Mouse (Mus musculus): Measurements from ENCODE around the gene Dalrd3. TPM values are rescaled to one million over a fixed set of nuclear protein-coding genes. Genes with fewer than 3 reads are reported as not detected.

Dalrd3 gene
- polyA plus RNA-seq, 1 experiment from 2014 or later = 257 TPM

- Histone ChIP-seq H3K4me1 (ENCODE audit: control insufficient read depth, insufficient read depth, low read length) (peaks cover 46% of the 10 kb centered on the region), H3K27ac (ENCODE audit: low read depth, low read length) (peak within 1 kb of the TSS; percentile 96), H3K4me2 (ENCODE audit: low read depth, low read length) (peak within 1 kb of the TSS; percentile 87), H3K9ac (replicated peaks; ENCODE audit: low read depth, low read length) (peak within 1 kb of the TSS; percentile 97), H3K36me3 (ENCODE audit: control insufficient read depth, insufficient read depth, low read length) (peaks cover 23% of the 10 kb centered on the region), H3K27me3 (ENCODE audit: control insufficient read depth, insufficient read depth, low read length) (no peaks in the 10 kb centered on the region), H3K4me3 (ENCODE audit: low read depth, low read length) (peak within 1 kb of the TSS; percentile 57), H3K9me3 (ENCODE audit: control insufficient read depth, low read length) (no peaks in the 10 kb centered on the region)
- WGBS = 3% methylated on average over 51 of the region's 51 CpGs
- ATAC-seq (ENCODE audit: low read depth) = peak; percentile 97
Measured at GRCm38 (mm10) chr9:108578545-108579343, 9.1 kb downstream of the Dalrd3 start, which contains the start of gene Wdr6. Gene Wdr6 (minus strand): TSS chr9:108578739.

DNA sequence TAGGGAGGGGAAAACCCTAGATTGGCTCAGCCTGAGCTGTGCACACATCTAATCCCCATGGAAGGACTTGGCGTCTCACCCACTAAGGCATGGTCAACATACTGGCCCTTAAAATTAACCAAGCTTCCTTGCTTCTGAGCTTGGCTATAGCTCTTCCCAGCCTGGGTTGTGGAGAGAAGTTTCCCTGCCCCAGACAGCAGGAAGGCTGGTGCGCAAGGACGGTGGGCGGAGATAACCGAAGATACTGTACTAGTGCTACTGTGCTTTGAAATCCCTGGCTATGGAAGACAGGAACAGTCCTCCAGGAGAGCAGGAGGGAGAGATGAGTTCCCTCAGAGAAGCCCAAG is 9.6 kb downstream of the Dalrd3 start:
- Histone ChIP-seq H3K9ac (replicated peaks; ENCODE audit: low read depth, low read length) (no peak overlapping the region; the same call in 1 of the 2 replicates), H3K9me3 (ENCODE audit: control insufficient read depth, low read length) (no peaks in the 10 kb centered on the region), H3K4me2 (ENCODE audit: low read depth, low read length) (peak overlapping the region; percentile 87), H3K4me3 (ENCODE audit: low read depth, low read length) (peak overlapping the region; percentile 57; the same call in 1 of the 2 replicates), H3K27ac (ENCODE audit: low read depth, low read length) (peak overlapping the region; percentile 96), H3K4me1 (ENCODE audit: control insufficient read depth, insufficient read depth, low read length) (peaks cover 41% of the 10 kb centered on the region), H3K36me3 (ENCODE audit: control insufficient read depth, insufficient read depth, low read length) (peaks cover 21% of the 10 kb centered on the region), H3K27me3 (ENCODE audit: control insufficient read depth, insufficient read depth, low read length) (no peaks in the 10 kb centered on the region)
- 73% methylated on average over 5 of the region's 5 CpGs for WGBS
- ATAC-seq (ENCODE audit: low read depth) = no peak

- peak; percentile 98 for ATAC-seq (ENCODE audit: low read depth)
- under 1% methylated on average over 14 of the region's 14 CpGs for WGBS
- Histone ChIP-seq H3K9me3 (ENCODE audit: control insufficient read depth, low read length) (no peaks in the 10 kb centered on the region), H3K4me2 (ENCODE audit: low read depth, low read length) (peak overlapping the region; percentile 48), H3K27ac (ENCODE audit: low read depth, low read length) (peak overlapping the region; percentile 98), H3K4me1 (ENCODE audit: control insufficient read depth, insufficient read depth, low read length) (peaks cover 29% of the 10 kb centered on the region), H3K9ac (replicated peaks; ENCODE audit: low read depth, low read length) (peak overlapping the region; percentile 42), H3K36me3 (ENCODE audit: control insufficient read depth, insufficient read depth, low read length) (no peaks in the 10 kb centered on the region; the same call in 1 of the 2 replicates), H3K4me3 (ENCODE audit: low read depth, low read length) (peak overlapping the region; percentile 13; the same call in 1 of the 2 replicates), H3K27me3 (ENCODE audit: control insufficient read depth, insufficient read depth, low read length) (no peaks in the 10 kb centered on the region)
Measured at GRCm38 (mm10) chr9:108587571-108588180, 18.0 kb downstream of the Dalrd3 start.

GRCm38 (mm10) chr9:108589229-108589628 is 19.5 kb downstream of the Dalrd3 start:
- no peak overlapping the region for H3K4me2 ChIP-seq (ENCODE audit: low read depth, low read length)
- H3K4me1 ChIP-seq (ENCODE audit: control insufficient read depth, insufficient read depth, low read length) = peaks cover 29% of the 10 kb centered on the region
- WGBS = 79% methylated on average over 5 of the region's 5 CpGs
- H3K4me3 ChIP-seq (ENCODE audit: low read depth, low read length) = no peak overlapping the region
- H3K9me3 ChIP-seq (ENCODE audit: control insufficient read depth, low read length) = no peaks in the 10 kb centered on the region
- H3K27me3 ChIP-seq (ENCODE audit: control insufficient read depth, insufficient read depth, low read length) = no peaks in the 10 kb centered on the region
- peak overlapping the region; percentile 98 for H3K27ac ChIP-seq (ENCODE audit: low read depth, low read length)
- no peak overlapping the region for H3K9ac ChIP-seq (replicated peaks; ENCODE audit: low read depth, low read length)
- H3K36me3 ChIP-seq (ENCODE audit: control insufficient read depth, insufficient read depth, low read length) = no peaks in the 10 kb centered on the region
- no peak for ATAC-seq (ENCODE audit: low read depth)

GRCm38 (mm10) chr9:108591462-108591861 is 21.8 kb downstream of the Dalrd3 start:
- no peak overlapping the region for H3K4me3 ChIP-seq (ENCODE audit: low read depth, low read length)
- WGBS = 82% methylated on average over 4 of the region's 4 CpGs
- no peak for ATAC-seq (ENCODE audit: low read depth)
- H3K4me1 ChIP-seq (ENCODE audit: control insufficient read depth, insufficient read depth, low read length) = peaks cover 31% of the 10 kb centered on the region
- no peak overlapping the region for H3K9ac ChIP-seq (replicated peaks; ENCODE audit: low read depth, low read length)
- no peaks in the 10 kb centered on the region for H3K9me3 ChIP-seq (ENCODE audit: control insufficient read depth, low read length)
- no peaks in the 10 kb centered on the region for H3K27me3 ChIP-seq (ENCODE audit: control insufficient read depth, insufficient read depth, low read length)
- H3K27ac ChIP-seq (ENCODE audit: low read depth, low read length) = no peak overlapping the region
- H3K36me3 ChIP-seq (ENCODE audit: control insufficient read depth, insufficient read depth, low read length) = no peaks in the 10 kb centered on the region
- no peak overlapping the region for H3K4me2 ChIP-seq (ENCODE audit: low read depth, low read length)

DNA sequence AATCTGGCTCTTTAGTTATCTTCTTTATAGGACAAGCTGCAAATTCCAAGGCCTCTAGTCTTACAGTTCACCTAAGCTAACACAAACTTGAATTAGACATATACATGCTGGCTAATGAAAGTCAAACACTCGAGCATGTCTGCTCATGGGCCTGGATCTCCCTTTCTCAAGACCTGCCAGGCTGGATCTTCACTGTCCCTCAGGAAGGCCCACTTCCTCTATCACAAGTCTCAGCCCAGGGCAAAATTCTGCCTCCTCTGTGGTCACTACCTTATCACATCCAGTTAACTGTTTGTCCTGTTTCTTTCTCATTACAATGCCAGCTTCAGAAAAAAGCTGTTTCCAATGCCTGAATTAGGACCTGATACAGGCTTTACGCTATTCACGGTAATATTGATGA is 24.7 kb downstream of the Dalrd3 start:
- 91% methylated on average over 3 of the region's 3 CpGs for WGBS
- no peak overlapping the region for H3K9ac ChIP-seq (replicated peaks; ENCODE audit: low read depth, low read length)
- H3K27ac ChIP-seq (ENCODE audit: low read depth, low read length) = no peak overlapping the region
- no peaks in the 10 kb centered on the region for H3K9me3 ChIP-seq (ENCODE audit: control insufficient read depth, low read length)
- peaks cover 8% of the 10 kb centered on the region for H3K4me1 ChIP-seq (ENCODE audit: control insufficient read depth, insufficient read depth, low read length)
- H3K4me2 ChIP-seq (ENCODE audit: low read depth, low read length) = no peak overlapping the region
- H3K36me3 ChIP-seq (ENCODE audit: control insufficient read depth, insufficient read depth, low read length) = no peaks in the 10 kb centered on the region
- H3K27me3 ChIP-seq (ENCODE audit: control insufficient read depth, insufficient read depth, low read length) = no peaks in the 10 kb centered on the region
- no peak for ATAC-seq (ENCODE audit: low read depth)
- no peak overlapping the region for H3K4me3 ChIP-seq (ENCODE audit: low read depth, low read length)

DNA sequence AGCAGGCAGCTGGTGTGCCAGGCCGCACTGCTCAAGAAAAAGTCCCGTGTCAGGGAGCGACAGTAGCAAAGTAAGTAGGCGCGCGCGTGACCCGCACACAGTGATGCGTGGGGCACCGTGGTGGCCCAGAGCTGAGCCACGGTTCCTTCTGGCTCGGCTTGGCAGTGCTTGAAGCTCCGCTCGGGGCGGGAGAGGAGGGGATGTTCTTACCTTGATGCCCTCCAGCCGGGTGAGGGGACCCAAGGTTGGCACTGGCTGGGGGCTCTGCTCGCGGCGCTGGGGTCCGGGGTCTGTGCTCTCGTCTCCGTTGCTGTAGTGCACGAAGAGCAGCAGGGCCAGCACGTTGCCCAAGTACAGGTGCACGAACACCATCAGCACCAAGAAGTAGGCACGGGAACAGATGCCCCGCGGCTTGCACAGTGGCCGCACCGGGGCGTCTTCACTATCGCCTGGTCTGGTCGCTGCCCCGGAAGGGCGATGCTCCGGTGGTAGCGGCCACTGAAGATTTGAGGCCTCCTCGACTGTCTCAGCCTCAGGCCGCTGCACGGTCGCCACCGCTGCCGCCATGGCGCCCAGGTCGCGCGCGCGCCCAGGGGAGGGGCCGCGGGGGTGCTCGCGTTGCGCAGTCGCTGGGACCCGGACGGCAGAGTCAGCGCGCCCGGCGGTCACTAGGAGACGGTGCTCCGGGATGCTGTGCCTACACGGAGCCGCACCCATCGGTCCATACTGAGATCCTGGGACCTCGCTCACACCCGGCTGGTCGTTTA is 27.5 kb downstream of the Dalrd3 start, which contains the start of gene P4htm:
Gene P4htm (minus strand): TSS at position 670 of the 767 bp plus-strand sequence.
- H3K4me1 ChIP-seq (ENCODE audit: control insufficient read depth, insufficient read depth, low read length) = peaks cover 7% of the 10 kb centered on the region; the same call in 1 of the 2 replicates
- H3K36me3 ChIP-seq (ENCODE audit: control insufficient read depth, insufficient read depth, low read length) = no peaks in the 10 kb centered on the region
- H3K4me2 ChIP-seq (ENCODE audit: low read depth, low read length) = peak within 1 kb of the TSS; percentile 91
- H3K27ac ChIP-seq (ENCODE audit: low read depth, low read length) = peak within 1 kb of the TSS; percentile 16
- ATAC-seq (ENCODE audit: low read depth) = peak; percentile 90
- no peaks in the 10 kb centered on the region for H3K27me3 ChIP-seq (ENCODE audit: control insufficient read depth, insufficient read depth, low read length)
- under 1% methylated on average over 67 of the region's 69 CpGs for WGBS
- peak within 1 kb of the TSS; percentile 56 for H3K4me3 ChIP-seq (ENCODE audit: low read depth, low read length)
- H3K9ac ChIP-seq (replicated peaks; ENCODE audit: low read depth, low read length) = peak within 1 kb of the TSS; percentile 70
- no peaks in the 10 kb centered on the region for H3K9me3 ChIP-seq (ENCODE audit: control insufficient read depth, low read length)

- Histone ChIP-seq H3K4me2 (ENCODE audit: low read depth, low read length) (no peak overlapping the region), H3K4me3 (ENCODE audit: low read depth, low read length) (no peak overlapping the region), H3K36me3 (ENCODE audit: control insufficient read depth, insufficient read depth, low read length) (peaks cover 11% of the 10 kb centered on the region), H3K4me1 (ENCODE audit: control insufficient read depth, insufficient read depth, low read length) (peaks cover 7% of the 10 kb centered on the region; the same call in 1 of the 2 replicates), H3K27me3 (ENCODE audit: control insufficient read depth, insufficient read depth, low read length) (no peaks in the 10 kb centered on the region), H3K9ac (replicated peaks; ENCODE audit: low read depth, low read length) (no peak overlapping the region), H3K9me3 (ENCODE audit: control insufficient read depth, low read length) (no peaks in the 10 kb centered on the region), H3K27ac (ENCODE audit: low read depth, low read length) (no peak overlapping the region)
- WGBS = 75% methylated on average over 4 of the region's 4 CpGs
- no peak for ATAC-seq (ENCODE audit: low read depth)
Measured at GRCm38 (mm10) chr9:108599021-108599566, 29.4 kb downstream of the Dalrd3 start.

Measured in neural tube, embryonic 14.5 days (tissue).